Mouse (Mus musculus) MEL (cell line): Measurements from ENCODE around the gene Ociad2.

Experiments
- BHLHE40 ChIP-seq: IDR thresholded peaks from 2 replicates; pipeline ENCODE4 v1.6.1; 2012; ENCODE audit warnings: low read depth, mild to moderate bottlenecking, inconsistent platforms, low read length, improper control_type of control experiment, borderline replicate concordance
- CTCF ChIP-seq, 3 experiments: IDR thresholded peaks in 2 of 3; conservative IDR thresholded peaks in 1 of 3; 2 replicates each; pipeline ENCODE4 v1.5.1; 2011 to 2012; ENCODE audit warnings: low read length in 3 of 3, low read depth in 2 of 3, mild to moderate bottlenecking in 2 of 3, improper control_type of control experiment in 1 of 3, inconsistent platforms in 1 of 3, mixed read lengths in 1 of 3, moderate library complexity in 1 of 3; ENCODE audit not compliant: control insufficient read depth in 1 of 3, insufficient read depth in 1 of 3, poor library complexity in 1 of 3, severe bottlenecking in 1 of 3
- E2F4 ChIP-seq: IDR thresholded peaks from 2 replicates; pipeline ENCODE4 v1.6.1; 2011; ENCODE audit warnings: low read depth, low read length, improper control_type of control experiment, borderline replicate concordance
- HCFC1 ChIP-seq: IDR thresholded peaks from 2 replicates; pipeline ENCODE4 v1.6.1; 2012; ENCODE audit warnings: low read depth, mild to moderate bottlenecking, inconsistent platforms, low read length, improper control_type of control experiment, moderate library complexity
- POLR2A ChIP-seq, 2 experiments: IDR thresholded peaks; 2 replicates each; pipeline ENCODE4 v1.6.1; 2011 to 2012; ENCODE audit warnings: low read length in 2 of 2, mild to moderate bottlenecking in 2 of 2, control low read depth in 1 of 2, improper control_type of control experiment in 1 of 2, low read depth in 1 of 2, moderate library complexity in 1 of 2; ENCODE audit not compliant: control insufficient read depth in 1 of 2, insufficient read depth in 1 of 2, poor library complexity in 1 of 2
- TAL1 ChIP-seq: IDR thresholded peaks from 2 replicates; pipeline ENCODE4 v1.6.1; 2012; ENCODE audit warnings: mild to moderate bottlenecking, inconsistent platforms, low read length, moderate library complexity, mixed read lengths

DNA sequence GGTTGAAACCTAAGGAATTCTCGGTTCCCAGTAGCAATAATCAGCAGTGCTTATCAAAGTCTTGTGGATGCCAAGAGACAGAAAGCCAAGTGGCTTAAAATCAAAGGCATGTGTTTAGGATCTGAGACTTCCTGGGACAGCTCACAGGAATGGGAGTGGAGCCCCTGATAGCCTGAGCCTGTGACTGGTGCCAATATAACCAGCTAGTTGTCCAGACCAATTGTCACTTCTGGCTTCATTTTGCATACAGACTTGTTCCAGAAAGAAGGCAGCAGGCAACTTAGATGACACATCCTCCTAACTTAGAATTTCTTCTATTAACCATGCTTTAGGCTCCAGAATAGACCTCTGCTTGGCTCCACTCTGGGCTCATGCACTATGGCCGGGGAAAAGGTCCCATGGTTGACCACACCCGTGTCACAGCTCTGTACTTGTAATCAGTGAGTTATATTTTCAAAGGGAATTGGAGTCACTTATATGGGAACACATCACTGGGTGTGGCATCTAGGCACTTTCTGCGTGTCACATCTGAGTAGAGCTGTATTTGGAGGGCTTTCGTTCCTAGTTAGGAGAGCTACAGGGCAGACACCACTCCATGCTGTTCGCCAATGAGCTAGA, 18.4 kb upstream of the Ociad2 start:
- no peak for TF ChIP-seq TAL1
- TF ChIP-seq BHLHE40: no peak
- TF ChIP-seq POLR2A (IDR thresholded peaks at IDR 0.05; ENCODE audit: control insufficient read depth in 1 of 2, insufficient read depth in 1 of 2, low read depth in 1 of 2, low read length in 2 of 2, poor library complexity in 1 of 2): no peak
- TF ChIP-seq HCFC1: no peak
- TF ChIP-seq CTCF (IDR thresholded peaks at IDR 0.05 in 2 of 3, conservative IDR thresholded peaks at IDR 0.05 in 1 of 3; ENCODE audit: control insufficient read depth in 1 of 3, insufficient read depth in 1 of 3, low read depth in 2 of 3, low read length in 3 of 3, poor library complexity in 1 of 3, severe bottlenecking in 1 of 3): no peak
- no peak for TF ChIP-seq E2F4
